Mouse (Mus musculus) forebrain, embryonic 10.5 days (tissue): ENCODE data around the gene Litaf. TPM values are rescaled to one million over a fixed set of nuclear protein-coding genes. Genes with fewer than 3 reads are reported as not detected.

ENCODE experiments used
- DNase-seq: peaks from one replicate; pipeline ENCODE4 v3.0.0-alpha.2; 2017; ENCODE audit warnings: low spot score; ENCODE audit errors: extremely low spot score
- H3K27ac ChIP-seq: fragments of 300-500 bp; sonication (generic); 2 replicates; pipeline ENCODE4 v1.5.1; 2016; ENCODE audit warnings: mild to moderate bottlenecking
- H3K27me3 ChIP-seq: fragments of 300-500 bp; sonication (generic); 2 replicates; pipeline ENCODE4 v1.6.1; 2016; ENCODE audit warnings: mild to moderate bottlenecking; ENCODE audit not compliant: poor library complexity, severe bottlenecking
- H3K36me3 ChIP-seq: fragments of 300-500 bp; sonication (generic); replicated peaks from 2 replicates; pipeline ENCODE4 v1.6.1; 2016; ENCODE audit warnings: mild to moderate bottlenecking, moderate library complexity
- H3K4me1 ChIP-seq: fragments of 300-500 bp; sonication (generic); 2 replicates; pipeline ENCODE4 v1.6.1; 2016
- H3K4me3 ChIP-seq: fragments of 300-500 bp; sonication (generic); 2 replicates; pipeline ENCODE4 v1.5.1; 2016; ENCODE audit warnings: mild to moderate bottlenecking, moderate library complexity
- H3K9me3 ChIP-seq: fragments of 300-500 bp; sonication (generic); 2 replicates; pipeline ENCODE4 v1.6.1; 2016; ENCODE audit warnings: mild to moderate bottlenecking, moderate library complexity
- WGBS: fragments of 180-500 bp; shearing (Covaris S2); methylation state at CpG from one replicate; pipeline ENCODE4 v1.1.7; 2016; 5-methylcytosine and 5-hydroxymethylcytosine counted together
- polyA plus RNA-seq: library from polyadenylated mRNA; unstranded; fragments of >200 nt; fragmentation: Nextera tagmentation; extraction: Ambion mirVana; gene quantifications from 2 replicates; pipeline ENCODE4 v1.2.1, GENCODE M21; 2016

Litaf gene
- polyA plus RNA-seq, 1 experiment from 2014 or later: 61.7 TPM

DNA sequence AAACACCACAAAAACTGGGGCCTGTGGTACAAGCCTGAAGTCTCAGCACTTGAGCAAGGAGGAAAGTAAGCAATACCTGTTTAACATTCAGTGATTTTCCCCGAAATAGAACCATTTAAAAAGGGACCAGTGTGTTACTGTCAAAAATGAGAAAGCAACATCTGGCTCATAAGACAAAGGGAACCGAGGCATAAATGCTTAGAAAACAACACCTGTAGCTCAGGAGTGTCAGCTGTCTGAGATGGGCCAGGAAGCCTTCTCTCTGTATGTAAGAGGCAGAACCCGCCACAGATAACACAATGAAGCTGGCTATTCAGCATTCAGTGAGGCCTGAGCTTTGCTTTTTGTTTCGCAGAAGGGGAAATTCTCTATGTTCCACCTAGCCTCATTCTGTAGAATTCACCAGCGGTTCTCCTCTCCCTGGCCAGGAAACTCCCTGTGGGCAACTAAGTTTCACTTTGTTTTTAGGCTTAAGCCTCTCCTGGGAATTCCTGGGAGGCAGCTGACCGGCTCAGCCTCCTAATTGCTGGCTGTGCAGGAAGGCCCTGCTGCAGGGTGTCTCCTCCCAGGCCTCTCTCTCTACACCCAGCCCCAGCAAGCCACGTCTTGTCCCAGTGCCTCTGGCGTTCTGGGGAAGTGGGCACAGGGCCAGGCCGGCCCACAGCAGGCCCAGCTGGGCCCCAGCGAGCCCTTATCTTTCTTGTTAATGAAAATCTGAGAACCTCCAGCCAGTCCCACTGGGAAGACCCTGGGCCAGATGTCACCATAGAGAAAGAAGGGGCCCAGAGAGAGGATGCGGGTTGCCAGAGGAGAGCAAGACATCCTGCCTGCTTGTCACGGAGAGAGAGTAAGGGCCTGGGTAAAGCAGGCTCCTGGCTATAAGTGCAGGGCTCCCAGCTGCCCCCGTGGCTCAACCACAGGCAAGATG lies 2.9 kb downstream of the Litaf start:
- Histone ChIP-seq H3K27me3 (peaks cover 10% of the 10 kb centered on the region; the same call in 1 of the 2 replicates), H3K9me3 (no peaks in the 10 kb centered on the region), H3K4me1 (peaks cover 44% of the 10 kb centered on the region), H3K36me3 (0 out of 2 replicates have a peak, but pooled peaks cover 3% of the 10 kb centered on the region), H3K27ac (peak overlapping the region; percentile 80), H3K4me3 (peak overlapping the region; percentile 20; the same call in 1 of the 2 replicates)
- WGBS: 26% methylated on average over 13 of the region's 13 CpGs
- no peak for DNase-seq

GRCm38 (mm10) chr16:11060645-11061044 lies 5.3 kb downstream of the Litaf start, which contains the start of gene Snn:
Gene Snn (plus strand): TSS chr16:11060945.
- H3K9me3 ChIP-seq: no peaks in the 10 kb centered on the region
- H3K4me1 ChIP-seq: peaks cover 27% of the 10 kb centered on the region
- H3K4me3 ChIP-seq: no peak within 1 kb of the TSS
- H3K27ac ChIP-seq: no peak within 1 kb of the TSS
- 88% methylated on average over 4 of the region's 4 CpGs for WGBS
- peaks cover 10% of the 10 kb centered on the region; the same call in 1 of the 2 replicates for H3K27me3 ChIP-seq
- no peak for DNase-seq
- H3K36me3 ChIP-seq: no peaks in the 10 kb centered on the region

DNA sequence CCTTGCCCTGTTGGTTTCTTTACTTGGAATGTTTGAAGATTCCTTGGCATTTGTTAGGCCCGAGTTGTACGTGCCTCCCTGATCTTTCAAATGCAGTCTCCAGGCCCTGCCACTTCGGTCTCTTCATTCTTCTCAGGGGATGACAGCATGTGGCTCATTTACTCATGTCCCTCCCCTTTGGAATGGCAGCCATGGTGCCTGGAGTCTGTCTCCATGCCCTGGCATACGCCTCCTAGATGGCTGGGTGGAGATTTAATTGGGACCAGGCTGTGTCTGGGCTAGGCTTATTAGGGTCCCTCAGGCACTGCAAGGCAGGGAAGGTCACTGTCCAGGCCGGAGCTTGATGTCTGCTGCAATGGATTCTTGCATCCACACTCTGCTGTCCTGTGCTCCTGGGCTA lies 10.0 kb downstream of the Litaf start:
- no peak for DNase-seq
- H3K27ac ChIP-seq: no peak overlapping the region
- H3K27me3 ChIP-seq: no peaks in the 10 kb centered on the region

DNA sequence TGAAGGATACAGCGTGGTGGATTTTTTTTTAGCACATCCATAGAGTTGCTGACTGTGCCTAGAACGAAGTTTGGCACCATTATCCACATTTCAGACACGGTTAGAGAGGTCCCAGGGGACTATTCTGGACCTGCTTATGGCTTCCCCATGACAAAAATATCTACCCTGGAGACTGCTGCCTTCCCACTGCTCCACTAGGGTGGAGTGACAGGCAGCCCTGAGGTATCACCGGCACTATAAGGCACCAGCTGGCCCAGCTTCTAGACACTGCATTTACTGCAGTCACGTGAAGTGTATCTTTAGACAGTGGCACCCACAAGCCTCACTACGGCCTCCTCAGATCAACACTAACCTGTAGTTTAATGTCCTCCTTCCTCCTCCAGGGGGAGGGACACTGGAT lies 11.1 kb downstream of the Litaf start:
- Histone ChIP-seq H3K27ac (no peak overlapping the region), H3K27me3 (no peaks in the 10 kb centered on the region), H3K4me1 (peaks cover 7% of the 10 kb centered on the region), H3K9me3 (no peaks in the 10 kb centered on the region), H3K4me3 (no peak overlapping the region), H3K36me3 (no peaks in the 10 kb centered on the region)
- no peak for DNase-seq
- WGBS: 91% methylated on average over 6 of the region's 6 CpGs

More for the DNA sequence above, 10.0 kb downstream of the Litaf start:
- Histone ChIP-seq H3K36me3 (no peaks in the 10 kb centered on the region), H3K4me3 (no peak overlapping the region), H3K4me1 (peaks cover 7% of the 10 kb centered on the region), H3K9me3 (no peaks in the 10 kb centered on the region)
- 78% methylated on average over 5 of the region's 5 CpGs for WGBS

DNA sequence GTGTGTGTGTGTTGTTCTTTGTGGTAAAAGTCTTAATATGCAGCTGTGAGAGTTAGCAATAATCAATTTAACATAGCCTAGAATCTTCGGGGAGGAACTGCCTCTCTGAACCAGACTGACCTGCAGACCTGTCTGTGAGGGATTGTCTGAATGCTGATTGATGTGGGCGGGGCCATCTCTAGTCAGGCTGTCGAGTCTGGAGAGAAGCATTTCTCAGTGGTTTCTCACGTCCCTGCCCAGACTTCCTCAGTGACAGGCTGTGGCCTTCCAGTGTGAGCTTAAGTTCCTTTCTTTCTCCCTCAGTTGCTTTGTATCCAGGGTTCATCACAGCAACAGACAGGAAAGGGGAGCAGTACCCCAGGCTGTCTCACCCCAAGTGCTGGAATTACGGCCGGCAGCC lies 11.5 kb downstream of the Litaf start:
- Histone ChIP-seq H3K4me1 (peaks cover 7% of the 10 kb centered on the region), H3K9me3 (no peaks in the 10 kb centered on the region), H3K27me3 (no peaks in the 10 kb centered on the region), H3K36me3 (no peaks in the 10 kb centered on the region), H3K27ac (no peak overlapping the region), H3K4me3 (no peak overlapping the region)
- 72% methylated on average over 6 of the region's 6 CpGs for WGBS
- DNase-seq: no peak

DNA sequence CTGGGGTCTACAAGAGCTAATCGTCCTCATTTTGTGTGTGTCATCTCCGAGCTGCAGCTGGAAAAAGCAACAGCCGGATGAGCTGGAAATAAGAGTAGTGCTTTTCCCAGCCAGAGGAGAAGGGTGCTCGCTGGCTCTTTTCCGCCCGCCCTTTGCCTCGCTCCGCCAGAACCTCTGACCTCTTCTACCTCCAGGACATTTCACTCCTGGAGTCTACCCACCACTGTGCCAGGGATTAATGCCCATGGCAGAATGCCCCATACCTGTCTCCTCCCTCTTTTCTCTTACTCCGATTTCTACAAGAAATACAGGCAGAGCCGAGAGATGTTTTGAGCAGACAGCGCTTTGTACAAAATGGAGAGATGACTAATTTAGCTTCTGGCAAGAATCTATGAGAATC lies 14.8 kb downstream of the Litaf start:
- 91% methylated on average over 11 of the region's 11 CpGs for WGBS
- H3K36me3 ChIP-seq: no peaks in the 10 kb centered on the region

DNA sequence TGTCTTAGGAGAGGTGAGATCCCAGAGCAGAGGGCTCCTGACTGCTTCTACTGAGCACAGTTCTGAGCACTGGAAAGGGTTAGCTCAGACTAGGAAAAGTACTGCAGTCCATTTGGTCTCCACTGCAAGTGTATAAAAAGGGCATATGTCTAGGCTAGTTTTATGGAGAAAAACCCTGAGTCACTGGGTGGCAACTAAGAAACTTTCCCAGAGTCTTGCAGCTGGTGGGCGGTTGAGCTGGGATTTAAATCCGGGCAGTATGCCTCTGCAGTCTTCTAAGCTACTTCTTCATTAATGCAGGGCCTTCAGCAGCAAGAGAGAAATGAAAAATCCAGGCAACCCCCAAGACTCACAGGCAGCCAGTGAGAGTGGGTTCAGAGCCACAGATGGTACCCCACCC lies 15.7 kb downstream of the Litaf start:
- no peaks in the 10 kb centered on the region for H3K27me3 ChIP-seq
- no peak for DNase-seq
- no peaks in the 10 kb centered on the region for H3K36me3 ChIP-seq
- 86% methylated on average over 2 of the region's 2 CpGs for WGBS
- H3K9me3 ChIP-seq: no peaks in the 10 kb centered on the region
- H3K4me1 ChIP-seq: peaks cover 4% of the 10 kb centered on the region; the same call in 1 of the 2 replicates
- no peak overlapping the region for H3K4me3 ChIP-seq
- no peak overlapping the region for H3K27ac ChIP-seq

More for the DNA sequence above, 14.8 kb downstream of the Litaf start:
- H3K27me3 ChIP-seq: no peaks in the 10 kb centered on the region
- H3K4me1 ChIP-seq: peaks cover 7% of the 10 kb centered on the region
- no peaks in the 10 kb centered on the region for H3K9me3 ChIP-seq
- H3K4me3 ChIP-seq: no peak overlapping the region
- H3K27ac ChIP-seq: no peak overlapping the region
- DNase-seq: no peak

- no peaks in the 10 kb centered on the region for H3K27me3 ChIP-seq
- 0 out of 2 replicates have a peak, but pooled peaks cover under 1% of the 10 kb centered on the region for H3K4me1 ChIP-seq
- WGBS: 89% methylated on average over 7 of the region's 7 CpGs
- no peaks in the 10 kb centered on the region for H3K9me3 ChIP-seq
- H3K36me3 ChIP-seq: no peaks in the 10 kb centered on the region
- H3K27ac ChIP-seq: no peak overlapping the region
- H3K4me3 ChIP-seq: no peak overlapping the region
- no peak for DNase-seq
These were observed 18.8 kb downstream of the Litaf start for GRCm38 (mm10) chr16:11047130-11047529.

GRCm38 (mm10) chr16:11046437-11046836 lies 19.5 kb downstream of the Litaf start:
- 88% methylated on average over 7 of the region's 7 CpGs for WGBS
- Histone ChIP-seq H3K4me1 (no peaks in the 10 kb centered on the region), H3K9me3 (no peaks in the 10 kb centered on the region), H3K27ac (no peak overlapping the region), H3K4me3 (no peak overlapping the region), H3K36me3 (no peaks in the 10 kb centered on the region), H3K27me3 (no peaks in the 10 kb centered on the region)
- DNase-seq: no peak

- no peak overlapping the region for H3K27ac ChIP-seq
- DNase-seq: no peak
- H3K9me3 ChIP-seq: no peaks in the 10 kb centered on the region
- no peaks in the 10 kb centered on the region for H3K4me1 ChIP-seq
- H3K27me3 ChIP-seq: no peaks in the 10 kb centered on the region
- no peak overlapping the region for H3K4me3 ChIP-seq
- whole genome bisulfite sequencing: 85% methylated on average over 5 of the region's 5 CpGs
- H3K36me3 ChIP-seq: no peaks in the 10 kb centered on the region
These were observed 22.7 kb downstream of the Litaf start for GRCm38 (mm10) chr16:11043239-11043638.

DNA sequence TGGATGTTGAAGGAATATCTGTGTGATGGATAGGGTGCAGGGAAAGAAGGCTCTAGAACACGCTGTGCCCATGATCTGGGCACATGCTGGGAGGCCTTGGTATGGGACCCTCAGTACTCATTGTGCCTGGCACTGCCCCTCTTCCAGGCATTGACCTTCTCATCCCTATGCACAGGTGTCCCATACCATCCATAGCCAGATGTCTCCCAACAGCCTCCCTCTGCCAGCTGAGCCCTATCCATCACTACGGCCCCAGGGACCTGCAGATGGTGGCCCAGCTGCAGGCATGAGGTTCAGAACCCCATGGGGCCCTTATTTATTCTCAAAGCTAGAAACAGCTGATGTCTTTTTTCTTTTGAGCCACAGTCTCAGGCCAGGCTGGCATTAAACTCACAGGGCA lies 25.4 kb downstream of the Litaf start:
- no peak for DNase-seq
- 79% methylated on average over 2 of the region's 2 CpGs for WGBS
- Histone ChIP-seq H3K4me3 (no peak overlapping the region), H3K4me1 (peaks cover 6% of the 10 kb centered on the region), H3K36me3 (no peaks in the 10 kb centered on the region), H3K27ac (no peak overlapping the region), H3K27me3 (peaks cover 10% of the 10 kb centered on the region; the same call in 1 of the 2 replicates), H3K9me3 (no peaks in the 10 kb centered on the region)

- 27% methylated on average over 15 of the region's 15 CpGs for WGBS
- peak; percentile 78 for DNase-seq
- H3K9me3 ChIP-seq: no peaks in the 10 kb centered on the region
- H3K4me1 ChIP-seq: peaks cover 6% of the 10 kb centered on the region
- no peak overlapping the region for H3K4me3 ChIP-seq
- H3K27ac ChIP-seq: no peak overlapping the region
- H3K36me3 ChIP-seq: no peaks in the 10 kb centered on the region
- H3K27me3 ChIP-seq: peaks cover 10% of the 10 kb centered on the region; the same call in 1 of the 2 replicates
These were observed 30.0 kb downstream of the Litaf start for GRCm38 (mm10) chr16:11035790-11036431.

DNA sequence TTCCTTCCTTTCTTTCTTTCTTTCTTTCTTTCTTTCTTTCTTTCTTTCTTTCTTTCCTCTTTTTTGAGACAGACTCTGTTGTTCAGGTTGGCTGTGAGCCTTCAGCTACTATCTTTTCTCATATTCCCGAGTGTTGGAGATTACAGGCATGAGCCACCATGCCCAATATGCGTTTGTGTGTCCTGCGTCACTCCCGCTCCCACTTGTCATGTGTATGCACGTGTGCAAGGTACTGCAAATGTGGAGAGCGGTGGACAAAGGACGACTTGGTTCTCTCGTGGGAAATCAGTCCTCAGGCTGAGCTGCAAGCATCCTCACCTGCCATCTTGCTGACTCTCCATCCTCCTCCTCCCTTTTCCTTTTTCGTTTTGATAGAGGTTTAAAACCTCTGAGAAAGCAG lies 30.7 kb downstream of the Litaf start:
- WGBS: 88% methylated on average over 9 of the region's 9 CpGs
- Histone ChIP-seq H3K27ac (no peak overlapping the region), H3K4me3 (no peak overlapping the region), H3K4me1 (peaks cover 6% of the 10 kb centered on the region), H3K9me3 (no peaks in the 10 kb centered on the region), H3K27me3 (peaks cover 10% of the 10 kb centered on the region; the same call in 1 of the 2 replicates), H3K36me3 (no peaks in the 10 kb centered on the region)
- DNase-seq: no peak
